Mouse (Mus musculus): ENCODE results near the gene 2010111I01Rik. TPM values are rescaled to one million over a fixed set of nuclear protein-coding genes. Genes with fewer than 3 reads are reported as not detected.

Gene 2010111I01Rik
- polyA plus RNA-seq, 1 experiment: 26.6 TPM

DNA sequence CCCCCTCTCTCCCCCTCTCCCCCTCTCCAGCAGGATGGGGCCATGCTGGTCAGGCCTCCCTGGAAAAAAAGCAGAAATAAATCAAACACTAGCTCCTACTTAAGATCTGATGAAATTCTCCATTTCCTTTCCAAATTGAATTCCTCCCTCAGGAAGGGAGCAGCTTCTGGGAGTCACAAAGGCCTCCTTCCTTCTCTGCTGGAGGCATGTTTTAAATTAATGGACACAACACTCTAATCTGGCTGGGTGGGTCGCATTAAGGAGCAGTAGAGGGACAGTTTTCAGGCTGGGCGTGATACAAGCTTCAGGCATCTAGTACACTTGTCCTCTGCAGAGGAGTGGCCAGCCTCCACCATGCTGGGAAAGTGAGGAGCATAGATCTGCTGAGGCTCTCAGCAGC is 188.7 kb downstream of the 2010111I01Rik start:
- H3K36me3 ChIP-seq (ENCODE audit: control insufficient read depth, insufficient read depth, low read length): no peaks in the 10 kb centered on the region
- H3K4me1 ChIP-seq (ENCODE audit: control insufficient read depth, insufficient read depth, low read length): no peaks in the 10 kb centered on the region
- TF ChIP-seq POLR2A (IDR thresholded peaks at IDR 0.05; ENCODE audit: control insufficient read depth, low read depth, low read length): no peak
- TF ChIP-seq CTCF (IDR thresholded peaks at IDR 0.05; ENCODE audit: control insufficient read depth, insufficient read depth, insufficient replicate concordance, low read depth, low read length): no peak
- no peak overlapping the region for H3K4me3 ChIP-seq (ENCODE audit: control insufficient read depth, low read depth, low read length)
- no peaks in the 10 kb centered on the region for H3K27me3 ChIP-seq (ENCODE audit: control insufficient read depth, insufficient read depth, low read length)
- H3K27ac ChIP-seq (ENCODE audit: control insufficient read depth, insufficient read depth, low read depth, low read length): no peak overlapping the region

DNA sequence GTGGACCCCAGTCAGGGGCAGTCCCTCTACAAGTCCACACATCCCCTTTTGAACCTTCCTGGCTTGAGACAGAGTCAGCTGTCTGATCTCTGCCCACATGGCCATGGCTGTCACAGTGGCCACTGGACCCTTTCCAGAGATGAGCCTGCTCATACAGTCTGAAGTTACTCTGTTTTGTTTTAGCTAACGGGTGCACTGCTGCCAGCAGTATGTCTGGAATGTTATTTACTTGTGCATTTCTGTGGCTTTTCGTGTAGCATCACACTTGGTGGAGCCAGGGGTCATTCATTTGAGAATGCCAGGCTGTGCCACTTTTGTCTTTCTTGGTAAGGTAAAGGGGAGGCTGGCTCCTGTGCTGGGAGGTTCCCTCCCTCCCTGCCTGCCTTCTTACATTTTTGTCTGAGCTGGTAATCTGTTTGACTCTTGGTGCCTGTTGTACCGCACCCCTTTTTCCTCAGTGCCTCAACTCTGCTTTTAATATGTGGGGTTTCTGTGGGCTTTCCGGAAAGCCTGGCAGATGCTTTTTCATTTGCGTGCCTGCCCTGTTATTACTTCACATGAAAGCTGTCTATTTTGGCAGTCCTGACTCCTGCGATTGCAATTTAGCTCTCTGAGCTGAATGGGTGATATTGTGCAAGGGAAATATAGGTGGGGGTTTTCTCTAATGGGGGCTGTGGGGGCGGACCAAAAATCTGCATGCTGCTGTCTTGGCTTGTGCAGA is 190.3 kb downstream of the 2010111I01Rik start:
- H3K4me1 ChIP-seq (ENCODE audit: control insufficient read depth, insufficient read depth, low read length): no peaks in the 10 kb centered on the region
- no peaks in the 10 kb centered on the region for H3K36me3 ChIP-seq (ENCODE audit: control insufficient read depth, insufficient read depth, low read length)
- H3K4me3 ChIP-seq (ENCODE audit: control insufficient read depth, low read depth, low read length): no peak overlapping the region
- no peak for TF ChIP-seq CTCF (IDR thresholded peaks at IDR 0.05; ENCODE audit: control insufficient read depth, insufficient read depth, insufficient replicate concordance, low read depth, low read length)
- no peak for TF ChIP-seq POLR2A (IDR thresholded peaks at IDR 0.05; ENCODE audit: control insufficient read depth, low read depth, low read length)
- no peak overlapping the region for H3K27ac ChIP-seq (ENCODE audit: control insufficient read depth, insufficient read depth, low read depth, low read length)
- no peaks in the 10 kb centered on the region for H3K27me3 ChIP-seq (ENCODE audit: control insufficient read depth, insufficient read depth, low read length)

DNA sequence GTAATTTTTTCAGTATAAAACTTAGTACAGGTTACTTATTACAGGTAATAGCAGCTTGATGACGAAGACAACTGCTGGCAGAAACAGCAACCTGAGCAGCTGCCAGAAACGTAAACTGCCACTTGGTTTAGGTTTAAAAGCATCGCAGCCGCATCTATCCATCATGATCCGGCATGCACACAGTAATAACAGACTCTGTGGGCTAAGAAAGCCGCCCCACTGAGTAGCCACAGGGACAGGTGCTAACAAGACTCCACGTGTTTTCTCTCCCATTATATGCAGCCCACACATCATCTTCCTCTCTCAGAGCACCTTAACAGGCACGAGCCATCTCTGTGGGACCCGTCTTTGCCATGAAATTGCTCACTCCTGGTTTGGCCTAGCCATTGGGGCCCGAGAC is 191.6 kb downstream of the 2010111I01Rik start:
- Histone ChIP-seq H3K27ac (ENCODE audit: control insufficient read depth, insufficient read depth, low read depth, low read length) (no peak overlapping the region), H3K4me3 (ENCODE audit: control insufficient read depth, low read depth, low read length) (no peak overlapping the region), H3K27me3 (ENCODE audit: control insufficient read depth, insufficient read depth, low read length) (no peaks in the 10 kb centered on the region), H3K4me1 (ENCODE audit: control insufficient read depth, insufficient read depth, low read length) (no peaks in the 10 kb centered on the region), H3K36me3 (ENCODE audit: control insufficient read depth, insufficient read depth, low read length) (no peaks in the 10 kb centered on the region)
- TF ChIP-seq POLR2A (IDR thresholded peaks at IDR 0.05; ENCODE audit: control insufficient read depth, low read depth, low read length): no peak
- no peak for TF ChIP-seq CTCF (IDR thresholded peaks at IDR 0.05; ENCODE audit: control insufficient read depth, insufficient read depth, insufficient replicate concordance, low read depth, low read length)

DNA sequence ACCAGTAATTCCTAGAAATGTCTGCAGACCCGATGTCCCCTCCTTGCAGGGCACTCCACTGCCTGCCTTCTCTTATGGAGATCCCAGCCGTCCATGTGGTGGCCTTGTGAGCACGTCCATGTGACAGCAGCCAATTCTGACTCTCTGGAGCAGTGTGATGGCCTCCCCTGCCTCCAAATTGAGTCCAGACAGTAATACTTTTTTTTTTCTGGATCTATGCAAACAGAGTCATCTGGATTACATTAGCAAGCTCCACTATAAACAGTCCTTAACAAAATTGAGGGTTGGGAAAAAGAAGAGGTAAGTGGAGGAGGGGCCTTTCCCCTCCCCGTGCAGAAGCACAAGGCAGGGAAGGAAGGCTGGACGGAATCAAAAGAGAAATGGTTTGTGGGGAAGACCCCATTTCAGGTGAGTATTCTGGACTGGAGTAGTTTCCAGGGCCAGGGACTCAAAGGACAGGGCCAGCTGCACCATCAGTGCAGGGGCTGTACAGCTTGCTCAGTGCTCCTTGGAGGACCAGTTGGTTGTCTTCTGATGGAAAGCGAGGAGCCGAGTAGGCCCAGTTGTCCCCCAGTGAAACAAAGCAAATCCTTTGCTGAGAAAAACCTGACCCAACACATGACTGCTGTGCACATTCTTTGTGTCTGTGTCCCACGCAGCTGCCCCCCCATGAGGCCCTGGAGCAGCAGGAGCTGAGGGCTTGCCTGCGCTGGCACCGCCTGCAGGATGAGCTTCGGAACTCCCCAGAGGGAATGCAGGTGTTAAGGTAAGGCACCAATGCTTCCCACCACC is 205.8 kb downstream of the 2010111I01Rik start:
- no peaks in the 10 kb centered on the region for H3K36me3 ChIP-seq (ENCODE audit: control insufficient read depth, insufficient read depth, low read length)
- no peak overlapping the region for H3K4me3 ChIP-seq (ENCODE audit: control insufficient read depth, low read depth, low read length)
- no peaks in the 10 kb centered on the region for H3K4me1 ChIP-seq (ENCODE audit: control insufficient read depth, insufficient read depth, low read length)
- H3K27ac ChIP-seq (ENCODE audit: control insufficient read depth, insufficient read depth, low read depth, low read length): no peak overlapping the region
- TF ChIP-seq CTCF (IDR thresholded peaks at IDR 0.05; ENCODE audit: control insufficient read depth, insufficient read depth, insufficient replicate concordance, low read depth, low read length) (no peak), POLR2A (IDR thresholded peaks at IDR 0.05; ENCODE audit: control insufficient read depth, low read depth, low read length) (no peak)
- H3K27me3 ChIP-seq (ENCODE audit: control insufficient read depth, insufficient read depth, low read length): no peaks in the 10 kb centered on the region

DNA sequence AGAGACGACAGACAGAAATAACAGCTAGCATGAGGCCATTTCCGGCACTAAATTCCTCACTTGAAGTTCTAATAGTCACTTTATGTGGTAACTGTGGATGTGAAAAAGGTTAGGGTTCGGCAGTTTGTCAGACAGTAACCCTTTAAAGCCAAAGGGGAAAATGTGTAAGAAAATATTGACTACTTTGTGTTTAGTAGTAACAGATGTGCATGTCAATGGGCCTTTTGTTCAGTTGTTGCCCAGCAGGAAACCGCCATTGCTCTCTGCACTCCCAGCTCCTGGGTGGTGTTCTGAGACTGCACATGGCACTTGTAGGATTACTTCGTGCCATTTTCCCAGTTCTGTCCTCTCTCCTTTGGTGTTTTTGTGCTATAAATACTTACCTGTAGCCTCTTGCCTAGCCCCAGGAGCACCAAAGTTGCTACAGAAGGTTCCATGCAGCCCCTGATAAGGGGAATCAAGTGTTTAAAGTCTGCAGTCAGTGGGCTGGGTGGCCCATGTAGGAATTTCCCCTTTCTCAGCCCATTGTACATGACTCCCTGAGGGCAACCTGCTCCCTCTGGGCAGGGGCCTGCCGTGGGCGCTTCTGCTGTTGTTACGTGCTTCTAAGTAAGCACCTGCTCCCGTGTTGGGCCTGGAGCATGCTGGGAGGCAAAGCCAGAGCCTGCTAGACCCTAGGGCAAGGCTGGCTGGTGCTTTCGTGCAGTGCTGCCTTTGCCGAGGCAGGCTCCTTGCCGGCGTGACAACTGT is 206.8 kb downstream of the 2010111I01Rik start:
- TF ChIP-seq POLR2A (IDR thresholded peaks at IDR 0.05; ENCODE audit: control insufficient read depth, low read depth, low read length): no peak
- no peak for TF ChIP-seq CTCF (IDR thresholded peaks at IDR 0.05; ENCODE audit: control insufficient read depth, insufficient read depth, insufficient replicate concordance, low read depth, low read length)
- Histone ChIP-seq H3K27me3 (ENCODE audit: control insufficient read depth, insufficient read depth, low read length) (no peaks in the 10 kb centered on the region), H3K4me1 (ENCODE audit: control insufficient read depth, insufficient read depth, low read length) (no peaks in the 10 kb centered on the region), H3K36me3 (ENCODE audit: control insufficient read depth, insufficient read depth, low read length) (no peaks in the 10 kb centered on the region), H3K4me3 (ENCODE audit: control insufficient read depth, low read depth, low read length) (no peak overlapping the region), H3K27ac (ENCODE audit: control insufficient read depth, insufficient read depth, low read depth, low read length) (no peak overlapping the region)

DNA sequence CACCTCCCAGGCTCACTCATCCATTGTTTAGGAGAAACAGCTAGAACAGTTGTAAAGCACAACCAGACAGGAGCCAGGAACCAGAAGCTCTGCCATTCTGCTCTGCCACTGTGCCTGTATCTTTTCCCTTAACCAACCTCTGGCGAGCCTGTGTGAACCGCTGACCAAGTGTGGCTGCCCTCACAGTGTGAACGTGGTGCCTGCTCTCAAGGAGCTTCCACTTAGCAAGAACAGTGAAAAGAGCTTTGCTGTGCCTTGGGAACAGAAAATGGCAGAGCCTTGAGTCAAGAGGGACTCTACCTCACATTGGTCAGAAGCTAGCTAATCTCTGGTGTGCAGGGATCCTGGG is 207.4 kb downstream of the 2010111I01Rik start:
- H3K27ac ChIP-seq (ENCODE audit: control insufficient read depth, insufficient read depth, low read depth, low read length): no peak overlapping the region
- no peaks in the 10 kb centered on the region for H3K4me1 ChIP-seq (ENCODE audit: control insufficient read depth, insufficient read depth, low read length)
- no peak overlapping the region for H3K4me3 ChIP-seq (ENCODE audit: control insufficient read depth, low read depth, low read length)
- H3K36me3 ChIP-seq (ENCODE audit: control insufficient read depth, insufficient read depth, low read length): no peaks in the 10 kb centered on the region
- no peaks in the 10 kb centered on the region for H3K27me3 ChIP-seq (ENCODE audit: control insufficient read depth, insufficient read depth, low read length)
- TF ChIP-seq CTCF (IDR thresholded peaks at IDR 0.05; ENCODE audit: control insufficient read depth, insufficient read depth, insufficient replicate concordance, low read depth, low read length) (no peak), POLR2A (IDR thresholded peaks at IDR 0.05; ENCODE audit: control insufficient read depth, low read depth, low read length) (no peak)
